18 mouse cellular contexts compared by ENCODE assay signal in genomic region chr6:88761684-88762439, GRCm38 (mm10). TPM values are rescaled to one million over a fixed set of nuclear protein-coding genes. Genes with fewer than 3 reads are reported as not detected.
DNase-seq lines count a peak whose midpoint lies in the region; ATAC-seq and TF ChIP-seq lines count a peak whose summit lies in the region.
"Had no signal": no experiment of that assay in that cellular context is flagged by ENCODE, and none has a peak within 500 bp of the region (broad histone marks: within the 10 kb centered on the region; RNA-seq: fewer than 3 reads in every experiment).

No protein-coding gene starts in this region.

- WGBS in forebrain, embryonic 15.5 days, result 77% methylated on average over 17 of the region's 17 CpGs
- 82% methylated on average over 17 of the region's 17 CpGs for WGBS in forebrain, embryonic 13.5 days
- 79% methylated on average over 17 of the region's 17 CpGs for WGBS in hindbrain, embryonic 10.5 days
- WGBS in hindbrain, postnatal 0 days, result 70% methylated on average over 17 of the region's 17 CpGs
- WGBS in embryonic facial prominence, embryonic 10.5 days, result 79% methylated on average over 17 of the region's 17 CpGs
- WGBS in liver, embryonic 13.5 days (ENCODE audit: insufficient replicate concordance), result 54% methylated on average over 17 of the region's 17 CpGs

- no peak for DNase-seq in hindbrain, embryonic 10.5 days (ENCODE audit: low spot score)
- DNase-seq in hindbrain, postnatal 0 days (ENCODE audit: low spot score), result no peak
- DNase-seq in embryonic facial prominence, embryonic 10.5 days (ENCODE audit: low spot score), result no peak
- no peak for DNase-seq in liver, embryonic 13.5 days
- no peak for DNase-seq in adrenal gland, adult 18-20 months (ENCODE audit: low spot score in 2 of 2)
- no peak for DNase-seq in lung, postnatal 36 days
- DNase-seq: adrenal gland, postnatal 25 days; gastrocnemius, postnatal 14 days; kidney, postnatal 36 days; layer of hippocampus, postnatal 36 days; right cerebral cortex, postnatal 4 days; thymus, postnatal 36 days had no signal

- H3K4me3 ChIP-seq in forebrain, embryonic 15.5 days, result no peak overlapping the region
- no peak overlapping the region for H3K4me3 ChIP-seq in forebrain, embryonic 13.5 days
- no peak overlapping the region for H3K4me3 ChIP-seq in hindbrain, embryonic 10.5 days
- no peak overlapping the region for H3K4me3 ChIP-seq in hindbrain, postnatal 0 days (ENCODE audit: low read length)
- no peak overlapping the region for H3K4me3 ChIP-seq in embryonic facial prominence, embryonic 10.5 days
- no peak overlapping the region for H3K4me3 ChIP-seq in liver, embryonic 13.5 days (replicated peaks)
- H3K4me3 ChIP-seq: hindbrain, embryonic 13.5 days; limb, embryonic 12.5 days had no signal

- H3K27ac ChIP-seq in forebrain, embryonic 15.5 days (replicated peaks), result 0 out of 2 replicates have a peak overlapping the region, but pooled peaks have one; percentile 89
- H3K27ac ChIP-seq in forebrain, embryonic 13.5 days, result no peak overlapping the region
- peak overlapping the region; percentile 29; the same call in 1 of the 2 replicates for H3K27ac ChIP-seq in hindbrain, embryonic 10.5 days
- H3K27ac ChIP-seq in hindbrain, postnatal 0 days, result no peak overlapping the region
- peak overlapping the region; percentile 51; the same call in 1 of the 2 replicates for H3K27ac ChIP-seq in embryonic facial prominence, embryonic 10.5 days (replicated peaks)
- H3K27ac ChIP-seq in liver, embryonic 13.5 days, result peak overlapping the region; percentile 98
- H3K27ac ChIP-seq: limb, embryonic 12.5 days had no signal

- H3K36me3 ChIP-seq in forebrain, embryonic 15.5 days, result no peaks in the 10 kb centered on the region
- H3K36me3 ChIP-seq in forebrain, embryonic 13.5 days (ENCODE audit: poor library complexity, severe bottlenecking), result no peaks in the 10 kb centered on the region
- H3K36me3 ChIP-seq in hindbrain, embryonic 10.5 days, result no peaks in the 10 kb centered on the region
- H3K36me3 ChIP-seq in hindbrain, postnatal 0 days (ENCODE audit: insufficient read depth, low read length), result no peaks in the 10 kb centered on the region
- no peaks in the 10 kb centered on the region for H3K36me3 ChIP-seq in embryonic facial prominence, embryonic 10.5 days (replicated peaks)
- H3K36me3 ChIP-seq in liver, embryonic 13.5 days, result peaks cover 46% of the 10 kb centered on the region
- H3K36me3 ChIP-seq: hindbrain, embryonic 13.5 days; limb, embryonic 12.5 days had no signal

- H3K9me3 ChIP-seq in forebrain, embryonic 15.5 days, result no peaks in the 10 kb centered on the region
- no peaks in the 10 kb centered on the region for H3K9me3 ChIP-seq in forebrain, embryonic 13.5 days (replicated peaks)
- no peaks in the 10 kb centered on the region for H3K9me3 ChIP-seq in hindbrain, embryonic 10.5 days
- no peaks in the 10 kb centered on the region for H3K9me3 ChIP-seq in hindbrain, postnatal 0 days (ENCODE audit: low read length)
- H3K9me3 ChIP-seq in embryonic facial prominence, embryonic 10.5 days, result no peaks in the 10 kb centered on the region
- no peaks in the 10 kb centered on the region for H3K9me3 ChIP-seq in liver, embryonic 13.5 days (replicated peaks)
- H3K9me3 ChIP-seq: hindbrain, embryonic 13.5 days; limb, embryonic 12.5 days had no signal

- peaks cover 29% of the 10 kb centered on the region for H3K4me1 ChIP-seq in forebrain, embryonic 15.5 days
- peaks cover 33% of the 10 kb centered on the region for H3K4me1 ChIP-seq in forebrain, embryonic 13.5 days
- H3K4me1 ChIP-seq in hindbrain, embryonic 10.5 days (replicated peaks), result peaks cover 50% of the 10 kb centered on the region
- H3K4me1 ChIP-seq in hindbrain, postnatal 0 days (ENCODE audit: insufficient read depth, low read length), result peaks cover 21% of the 10 kb centered on the region
- H3K4me1 ChIP-seq in embryonic facial prominence, embryonic 10.5 days, result peaks cover 46% of the 10 kb centered on the region
- H3K4me1 ChIP-seq in liver, embryonic 13.5 days (replicated peaks), result peaks cover 90% of the 10 kb centered on the region

- ATAC-seq in forebrain, embryonic 15.5 days (replicated peaks), result no peak
- ATAC-seq in forebrain, embryonic 13.5 days, result no peak
- ATAC-seq in hindbrain, postnatal 0 days, result no peak
- ATAC-seq in liver, embryonic 13.5 days (ENCODE audit: low read depth), result no peak
- ATAC-seq: intestine, postnatal 0 days had no signal

- H3K27me3 ChIP-seq in forebrain, embryonic 15.5 days, result no peaks in the 10 kb centered on the region
- H3K27me3 ChIP-seq in forebrain, embryonic 13.5 days, result no peaks in the 10 kb centered on the region
- H3K27me3 ChIP-seq in hindbrain, embryonic 10.5 days (ENCODE audit: insufficient read depth, poor library complexity, severe bottlenecking), result 0 out of 2 replicates have a peak, but pooled peaks cover 4% of the 10 kb centered on the region
- no peaks in the 10 kb centered on the region for H3K27me3 ChIP-seq in hindbrain, postnatal 0 days (ENCODE audit: insufficient read depth, low read length)
- no peaks in the 10 kb centered on the region; the same call in 1 of the 2 replicates for H3K27me3 ChIP-seq in embryonic facial prominence, embryonic 10.5 days (replicated peaks; ENCODE audit: low read depth, poor library complexity, severe bottlenecking)
- H3K27me3 ChIP-seq in liver, embryonic 13.5 days, result no peaks in the 10 kb centered on the region
- H3K27me3 ChIP-seq: hindbrain, embryonic 13.5 days had no signal

- TF ChIP-seq CTCF in hindbrain, postnatal 0 days (IDR thresholded peaks at IDR 0.05; ENCODE audit: low read depth), result no peak

- no peak overlapping the region for H3K9ac ChIP-seq in forebrain, embryonic 15.5 days (replicated peaks)
- H3K9ac ChIP-seq in forebrain, embryonic 13.5 days, result no peak overlapping the region
- no peak overlapping the region for H3K9ac ChIP-seq in hindbrain, postnatal 0 days (replicated peaks; ENCODE audit: low read length)
- H3K9ac ChIP-seq in liver, embryonic 13.5 days, result peak overlapping the region; percentile 71
- H3K9ac ChIP-seq: hindbrain, embryonic 13.5 days; limb, embryonic 12.5 days had no signal

- no peak overlapping the region for H3K4me2 ChIP-seq in forebrain, embryonic 15.5 days (replicated peaks)
- no peak overlapping the region for H3K4me2 ChIP-seq in forebrain, embryonic 13.5 days
- H3K4me2 ChIP-seq in hindbrain, postnatal 0 days (ENCODE audit: low read depth, low read length), result no peak overlapping the region
- H3K4me2 ChIP-seq in liver, embryonic 13.5 days, result peak overlapping the region; percentile 70
- H3K4me2 ChIP-seq: hindbrain, embryonic 13.5 days; limb, embryonic 12.5 days had no signal

RNA-seq across cellular contexts. Expression of gene Mgll, which starts 37.6 kb away (rescaled TPM):
- 24.9 and 25.0 TPM in 2 replicates for polyA plus RNA-seq in forebrain, embryonic 15.5 days (2015; fragmentation: Nextera tagmentation; extraction: Ambion mirVana)
- 9.0 and 11.2 TPM in 2 replicates for polyA plus RNA-seq in forebrain, embryonic 13.5 days (2015; fragmentation: Nextera tagmentation; extraction: Ambion mirVana)
- 4.3 and 10.2 TPM in 2 replicates for polyA plus RNA-seq in hindbrain, embryonic 10.5 days (2016; fragmentation: Nextera tagmentation; extraction: Ambion mirVana)
- total RNA-seq in hindbrain, postnatal 0 days (2014; rRNA removed), result 105 and 126 TPM in 2 replicates
- polyA plus RNA-seq in hindbrain, postnatal 0 days (2015; fragmentation: Nextera tagmentation; extraction: Ambion mirVana), result 148 and 158 TPM in 2 replicates
- polyA plus RNA-seq in embryonic facial prominence, embryonic 10.5 days (2016; fragmentation: Nextera tagmentation; extraction: Ambion mirVana), result 6.2 and 6.6 TPM in 2 replicates
- 66.8 and 68.8 TPM in 2 replicates for polyA plus RNA-seq in liver, embryonic 13.5 days (2015; fragmentation: Nextera tagmentation; extraction: Ambion mirVana)
- total RNA-seq in adrenal gland, adult 18-20 months (2021), result 100 to 1,000 TPM; 197 to 247 TPM
- total RNA-seq: MEL had no signal

Comparison
In these comparisons a context has a peak if more than half of its experiments do, and no peak if none do; other contexts are left out.
1. H3K27ac ChIP-seq: peak in forebrain, embryonic 15.5 days (single experiment), hindbrain, embryonic 10.5 days (single experiment), embryonic facial prominence, embryonic 10.5 days (single experiment) and liver, embryonic 13.5 days (single experiment); none in forebrain, embryonic 13.5 days (single experiment) and hindbrain, postnatal 0 days (single experiment).